Mouse (Mus musculus): ENCODE results near the gene Cyp2d9.
"Not testable (repeated sequence)": the region's sequence is repeated elsewhere in the genome, so short reads cannot be mapped to it uniquely, and the experiment has no call there.

Gene Cyp2d9

GRCm38 (mm10) chr15:82450045-82450444, 16.8 kb downstream of the Cyp2d9 start:
- DNase-seq (ENCODE audit: low spot score in 2 of 2), result not testable (repeated sequence)

GRCm38 (mm10) chr15:82452133-82452532, 18.9 kb downstream of the Cyp2d9 start:
- DNase-seq (ENCODE audit: low spot score in 2 of 2), result not testable (repeated sequence)

GRCm38 (mm10) chr15:82453501-82453900, 20.3 kb downstream of the Cyp2d9 start:
- DNase-seq (ENCODE audit: low spot score in 2 of 2), result not testable (repeated sequence)

- not testable (repeated sequence) for DNase-seq (ENCODE audit: low spot score in 2 of 2)
Observed at GRCm38 (mm10) chr15:82456086-82456790, 23.0 kb downstream of the Cyp2d9 start.

DNA sequence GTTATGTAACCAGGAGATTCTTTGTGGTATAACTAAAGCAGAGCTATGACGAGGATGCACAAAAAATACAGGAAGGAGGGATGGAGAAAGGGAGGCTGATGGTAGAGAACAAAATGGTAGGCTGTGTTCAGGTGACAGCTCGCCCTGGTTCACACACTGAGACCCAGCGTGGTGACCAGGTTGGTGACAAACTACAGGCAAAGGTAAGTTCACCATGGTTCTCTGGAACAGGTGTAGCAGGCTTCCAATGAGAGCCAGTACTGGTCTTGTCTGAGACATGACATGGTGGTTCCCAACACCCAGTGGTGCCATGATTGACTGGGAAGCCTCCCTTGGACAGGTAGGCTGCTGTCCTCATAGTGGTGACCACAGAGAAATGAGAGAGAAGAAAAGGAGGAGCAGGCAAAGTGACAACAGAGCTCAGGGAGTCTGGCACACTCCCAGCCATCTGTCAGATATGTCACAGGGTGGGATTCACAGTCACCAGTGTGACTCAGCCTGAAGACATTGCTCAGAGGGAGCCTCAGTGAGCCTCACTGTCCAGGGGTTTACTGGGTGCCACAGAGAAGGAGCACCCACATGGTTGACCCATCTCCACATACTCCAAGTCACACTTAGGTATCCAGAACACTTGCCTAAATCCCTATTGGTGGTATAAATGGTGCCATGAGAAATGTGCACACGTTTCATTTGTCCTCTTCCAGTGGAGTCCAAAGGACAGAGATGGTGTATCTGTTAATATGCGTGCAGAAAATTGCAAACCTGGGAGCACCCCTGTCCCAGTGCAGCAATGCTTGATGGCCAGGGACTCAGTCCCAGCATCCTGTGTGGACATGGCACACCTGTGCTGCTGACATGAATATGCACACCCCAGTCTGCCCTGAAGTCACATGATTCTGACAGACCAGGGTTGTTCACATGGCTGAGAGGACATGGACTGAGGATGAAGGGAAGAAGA, 24.1 kb downstream of the Cyp2d9 start:
- DNase-seq (ENCODE audit: low spot score in 2 of 2), result no peak

GRCm38 (mm10) chr15:82459266-82459665, 26.0 kb downstream of the Cyp2d9 start:
- not testable (repeated sequence) for DNase-seq (ENCODE audit: low spot score in 2 of 2)

GRCm38 (mm10) chr15:82464701-82465100, 31.5 kb downstream of the Cyp2d9 start:
- DNase-seq (ENCODE audit: low spot score in 2 of 2), result no peak

- DNase-seq (ENCODE audit: low spot score in 2 of 2), result not testable (repeated sequence)
Observed at GRCm38 (mm10) chr15:82494273-82494672, 61.0 kb downstream of the Cyp2d9 start.

Measured in urinary bladder, postnatal 36 days (tissue).